Mouse (Mus musculus) cerebellum, adult 2 months (tissue): Measurements from ENCODE around the gene Tmem132a. TPM values are rescaled to one million over a fixed set of nuclear protein-coding genes. Genes with fewer than 3 reads are reported as not detected.

ENCODE experiments used
- DNase-seq, 2 experiments: peaks; one replicate each; pipeline ENCODE4 v3.0.0; 2021
- H3K27ac ChIP-seq: fragments of 200-500 bp; 2 replicates; pipeline ENCODE4 v1.5.1; 2012; ENCODE audit warnings: low read length, control low read depth, inconsistent platforms; ENCODE audit not compliant: insufficient read depth
- H3K27me3 ChIP-seq: fragments of 200-500 bp; 2 replicates; pipeline ENCODE4 v1.6.1; 2012; ENCODE audit warnings: inconsistent platforms, mild to moderate bottlenecking, low read length, moderate library complexity; ENCODE audit not compliant: control insufficient read depth, insufficient read depth
- H3K4me1 ChIP-seq: fragments of 200-500 bp; 2 replicates; pipeline ENCODE4 v1.6.1; 2011; ENCODE audit warnings: low read length; ENCODE audit not compliant: control insufficient read depth, insufficient read depth
- H3K4me3 ChIP-seq: fragments of 200-500 bp; replicated peaks from 2 replicates; pipeline ENCODE3; 2011; ENCODE audit warnings: mild to moderate bottlenecking, low read depth, low read length, control low read depth; ENCODE audit not compliant: insufficient read depth
- CTCF ChIP-seq: fragments of 200-500 bp; IDR thresholded peaks from 2 replicates; pipeline ENCODE4 v1.5.1; 2011; ENCODE audit warnings: low read depth, mild to moderate bottlenecking, control low read depth, low read length, moderate library complexity, borderline replicate concordance; ENCODE audit not compliant: insufficient read depth
- POLR2A ChIP-seq: fragments of 200-500 bp; IDR thresholded peaks from 2 replicates; pipeline ENCODE4 v1.6.1; 2011; ENCODE audit warnings: low read length, control low read depth, borderline replicate concordance; ENCODE audit not compliant: insufficient read depth
- WGBS: fragments of 180-500 bp; shearing (Covaris S2); methylation state at CpG from one replicate; pipeline ENCODE4 v1.1.7; 2018; 5-methylcytosine and 5-hydroxymethylcytosine counted together
- polyA plus RNA-seq: library from polyadenylated mRNA; depleted of rRNA; stranded (reverse); fragments of >200 nt; gene quantifications from 2 replicates; pipeline ENCODE4 v1.2.3, GENCODE M21; 2012

Gene Tmem132a
- polyA plus RNA-seq, 1 experiment: 350 TPM

GRCm38 (mm10) chr19:10892201-10892600, 22.5 kb upstream of the Tmem132a start:
- TF ChIP-seq CTCF (no peak), POLR2A (no peak)
- no peaks in the 10 kb centered on the region for H3K27me3 ChIP-seq
- WGBS: 86% methylated on average over 3 of the region's 3 CpGs
- no peak overlapping the region for H3K4me3 ChIP-seq
- no peak overlapping the region for H3K27ac ChIP-seq
- DNase-seq: no peak
- H3K4me1 ChIP-seq: peaks cover 1% of the 10 kb centered on the region; the same call in 1 of the 2 replicates

GRCm38 (mm10) chr19:10881426-10882154, 11.8 kb upstream of the Tmem132a start, which contains the start of gene Tmem109:
TSS of gene Tmem109 (minus strand) at chr19:10882001.
- Histone ChIP-seq H3K4me3 (peak within 1 kb of the TSS; percentile 89), H3K27me3 (no peaks in the 10 kb centered on the region), H3K4me1 (peaks cover 27% of the 10 kb centered on the region), H3K27ac (peak within 1 kb of the TSS; percentile 88)
- WGBS: under 1% methylated on average over 49 of the region's 49 CpGs
- TF ChIP-seq CTCF: peak; percentile 18; the same call in 1 of the 2 replicates
- peak; percentile 68; the same call in 1 of the 2 replicates for TF ChIP-seq POLR2A
- peak; percentile 95 to 96 for DNase-seq

DNA sequence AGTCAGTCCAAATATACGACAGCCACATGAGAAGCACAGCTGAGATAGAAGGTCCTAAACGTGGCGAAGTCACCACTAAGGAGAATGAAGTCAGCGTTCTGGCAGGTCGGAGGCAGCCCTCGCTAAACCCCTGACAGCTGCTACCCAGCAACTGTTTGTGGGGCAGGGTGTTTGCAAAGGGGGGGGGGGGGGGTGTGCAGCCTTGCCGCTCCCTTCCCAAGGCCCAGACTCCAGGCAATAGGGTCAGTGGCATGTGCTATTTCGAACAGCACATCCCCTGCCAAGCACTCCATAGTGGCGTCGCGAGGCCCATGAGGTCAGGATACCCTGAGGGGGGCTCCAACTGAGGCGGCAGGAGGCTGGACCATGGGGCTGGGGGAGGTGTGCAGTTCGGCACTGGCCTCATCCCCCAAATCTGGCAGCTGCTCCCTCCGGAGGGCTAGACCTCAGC, 11.3 kb upstream of the Tmem132a start:
- Histone ChIP-seq H3K27me3 (no peaks in the 10 kb centered on the region), H3K27ac (peak overlapping the region; percentile 74), H3K4me1 (peaks cover 27% of the 10 kb centered on the region), H3K4me3 (peak overlapping the region; percentile 89)
- TF ChIP-seq POLR2A (no peak), CTCF (no peak)
- 0% methylated on average over 14 of the region's 14 CpGs for WGBS
- DNase-seq: no peak

- peak; percentile 76 to 77 for DNase-seq
- TF ChIP-seq POLR2A (no peak), CTCF (peak; percentile 56; the same call in 1 of the 2 replicates)
- 8% methylated on average over 7 of the region's 7 CpGs for WGBS
- Histone ChIP-seq H3K4me1 (peaks cover 29% of the 10 kb centered on the region), H3K4me3 (peak overlapping the region; percentile 89), H3K27ac (peak overlapping the region; percentile 83), H3K27me3 (no peaks in the 10 kb centered on the region)
Observed at GRCm38 (mm10) chr19:10880085-10880974, 10.6 kb upstream of the Tmem132a start.

DNA sequence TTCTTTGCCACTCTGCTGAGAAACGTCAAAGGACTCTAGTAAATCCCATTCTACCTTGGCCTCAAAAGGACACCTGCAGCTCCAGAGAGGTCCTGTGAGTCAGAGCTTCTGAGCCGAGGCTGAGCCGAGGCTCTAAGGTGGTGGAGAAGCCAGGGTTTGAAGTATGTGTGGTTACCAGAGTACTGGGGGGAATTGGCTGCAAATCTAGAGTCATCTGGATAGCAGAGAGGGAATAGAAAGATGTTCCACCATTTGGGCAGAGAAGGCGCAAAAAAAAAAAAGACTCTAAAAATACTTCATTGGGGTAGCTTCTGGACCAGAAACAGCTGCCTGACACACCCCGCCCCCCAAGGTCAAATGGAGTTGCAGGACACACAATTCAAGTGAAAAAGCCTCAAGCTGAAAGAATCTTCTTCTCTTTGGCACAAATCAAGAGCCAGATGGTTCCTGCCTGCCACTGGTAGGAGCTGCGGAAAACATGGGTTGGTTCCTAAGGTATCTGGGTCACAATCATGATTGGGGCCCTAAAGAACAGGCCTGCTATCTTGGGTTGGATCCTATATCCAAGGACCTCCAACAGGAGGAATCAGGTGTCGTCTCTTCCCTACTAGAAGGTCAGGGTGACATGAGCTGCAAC, 8.6 kb upstream of the Tmem132a start:
- peak overlapping the region; percentile 11 for H3K4me3 ChIP-seq
- TF ChIP-seq POLR2A (no peak), CTCF (no peak)
- peak overlapping the region; percentile 89 for H3K27ac ChIP-seq
- peaks cover 35% of the 10 kb centered on the region for H3K4me1 ChIP-seq
- peak; percentile 79 to 90 for DNase-seq
- no peaks in the 10 kb centered on the region for H3K27me3 ChIP-seq
- WGBS: 10% methylated on average over 7 of the region's 7 CpGs

DNA sequence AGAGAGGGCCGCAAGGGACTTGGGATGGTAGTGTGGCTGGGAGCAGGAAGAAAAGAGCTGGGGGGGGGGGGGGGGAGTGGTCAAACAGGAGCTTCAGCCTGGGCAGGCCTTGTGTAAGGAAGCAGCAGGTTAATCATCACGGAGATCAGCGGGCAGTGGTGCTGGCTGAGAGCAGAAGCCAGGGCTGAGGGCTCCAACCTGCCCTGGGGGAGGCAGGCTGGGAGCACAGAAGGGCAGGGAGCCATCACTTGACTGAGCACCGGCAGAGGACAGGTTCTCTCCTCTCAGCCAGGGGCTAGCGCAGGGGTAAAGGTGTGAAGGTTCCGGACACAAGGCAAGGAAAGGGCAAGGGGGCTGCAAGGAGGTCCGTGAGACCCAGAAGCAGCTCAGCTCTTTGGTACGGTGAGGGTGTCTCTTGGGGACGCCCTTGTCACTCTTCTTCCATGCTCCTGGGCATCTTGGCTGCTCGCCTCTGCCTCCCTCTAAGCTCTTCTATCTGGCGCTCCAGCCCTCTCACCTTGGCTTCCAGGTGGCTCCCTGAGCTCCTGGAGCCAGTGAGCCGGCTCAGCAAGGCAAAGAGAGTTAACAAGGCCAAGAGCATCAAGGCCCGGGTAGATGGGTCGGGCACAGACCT, 1.7 kb upstream of the Tmem132a start:
- peak overlapping the region; percentile 58 for H3K27ac ChIP-seq
- DNase-seq: peak; percentile 66 to 69
- peaks cover 36% of the 10 kb centered on the region for H3K4me1 ChIP-seq
- H3K4me3 ChIP-seq: no peak overlapping the region
- WGBS: 19% methylated on average over 14 of the region's 14 CpGs
- H3K27me3 ChIP-seq: no peaks in the 10 kb centered on the region
- TF ChIP-seq CTCF (no peak), POLR2A (no peak)

- Histone ChIP-seq H3K4me1 (peaks cover 36% of the 10 kb centered on the region), H3K27ac (peak overlapping the region; percentile 58), H3K27me3 (no peaks in the 10 kb centered on the region), H3K4me3 (peak overlapping the region; percentile 14)
- no peak for TF ChIP-seq CTCF
- TF ChIP-seq POLR2A: no peak
- 54% methylated on average over 3 of the region's 3 CpGs for WGBS
- DNase-seq: peak in 1 of 2 experiments; percentile 45
Observed at GRCm38 (mm10) chr19:10870676-10871075, 936 bp upstream of the Tmem132a start.
